Mouse (Mus musculus): ENCODE data around the gene Sart3.

Sart3 gene

DNA sequence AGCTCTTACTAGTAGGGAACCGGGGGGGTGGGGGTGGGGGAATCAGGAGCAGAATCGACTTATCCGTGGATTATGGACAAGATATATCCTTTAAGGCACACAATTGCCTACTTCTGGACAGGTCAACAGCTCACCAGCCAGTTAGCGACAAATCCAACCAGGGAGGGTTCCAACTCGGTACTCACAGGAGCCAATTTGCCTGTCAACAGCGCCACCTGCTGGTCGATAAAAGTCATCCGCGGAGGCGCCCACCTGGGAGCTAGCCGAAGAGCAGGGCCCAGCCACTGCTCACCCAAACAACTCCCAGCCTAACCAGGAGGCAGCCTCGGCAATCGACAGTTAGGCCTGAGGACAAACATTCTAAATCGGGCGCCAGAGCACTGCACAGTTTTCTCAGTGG is 47.9 kb downstream of the Sart3 start, which contains the start of gene 1700069L16Rik:
1700069L16Rik (minus strand) TSS at position 327 of the 400 bp plus-strand sequence.
- peak; percentile 88 for DNase-seq (ENCODE audit: low spot score)

DNA sequence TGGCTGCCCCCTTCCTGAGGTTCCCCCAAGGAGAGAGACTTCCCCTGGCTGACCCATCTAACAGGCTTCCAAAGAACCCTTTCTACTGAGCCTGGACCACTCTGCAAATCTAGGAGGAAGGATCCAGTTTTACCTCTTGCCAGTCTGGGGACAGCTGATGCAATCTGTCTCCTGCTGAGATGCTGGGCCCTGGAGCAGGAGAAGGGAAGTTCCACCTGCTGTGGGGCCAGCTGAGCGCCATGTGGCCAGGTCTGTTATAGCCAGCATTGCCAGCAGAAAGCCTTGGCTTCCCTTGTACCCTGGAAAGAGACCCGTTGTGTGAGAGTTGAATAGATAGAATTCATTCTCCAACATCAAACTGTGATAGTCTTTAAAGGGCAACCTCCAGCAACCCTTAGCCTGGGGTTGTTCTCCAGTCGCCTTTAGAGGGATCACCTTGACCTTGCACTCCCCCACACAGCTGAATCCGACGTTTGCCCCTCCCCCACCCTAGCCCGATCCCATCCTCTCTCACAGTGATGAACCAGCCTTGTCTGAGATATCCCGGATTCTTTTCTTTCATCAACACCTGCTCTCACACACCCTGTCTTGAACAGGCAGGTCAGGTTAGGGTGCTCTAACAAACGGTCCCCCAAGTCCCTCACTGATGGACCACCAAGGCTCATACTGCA is 48.6 kb downstream of the Sart3 start:
- no peak for DNase-seq (ENCODE audit: low spot score)

- DNase-seq (ENCODE audit: low spot score) = no peak
Observed at GRCm38 (mm10) chr5:113722224-113723013, 49.9 kb downstream of the Sart3 start.

- DNase-seq (ENCODE audit: low spot score) = no peak
Observed at GRCm38 (mm10) chr5:113719221-113719661, 53.1 kb downstream of the Sart3 start.

- peak; percentile 50 for DNase-seq (ENCODE audit: low spot score)
Observed at GRCm38 (mm10) chr5:113716581-113717388, 55.5 kb downstream of the Sart3 start.

GRCm38 (mm10) chr5:113712861-113713260 is 59.4 kb downstream of the Sart3 start:
- DNase-seq (ENCODE audit: low spot score) = no peak

GRCm38 (mm10) chr5:113703803-113704585 is 68.3 kb downstream of the Sart3 start:
- no peak for DNase-seq (ENCODE audit: low spot score)

DNA sequence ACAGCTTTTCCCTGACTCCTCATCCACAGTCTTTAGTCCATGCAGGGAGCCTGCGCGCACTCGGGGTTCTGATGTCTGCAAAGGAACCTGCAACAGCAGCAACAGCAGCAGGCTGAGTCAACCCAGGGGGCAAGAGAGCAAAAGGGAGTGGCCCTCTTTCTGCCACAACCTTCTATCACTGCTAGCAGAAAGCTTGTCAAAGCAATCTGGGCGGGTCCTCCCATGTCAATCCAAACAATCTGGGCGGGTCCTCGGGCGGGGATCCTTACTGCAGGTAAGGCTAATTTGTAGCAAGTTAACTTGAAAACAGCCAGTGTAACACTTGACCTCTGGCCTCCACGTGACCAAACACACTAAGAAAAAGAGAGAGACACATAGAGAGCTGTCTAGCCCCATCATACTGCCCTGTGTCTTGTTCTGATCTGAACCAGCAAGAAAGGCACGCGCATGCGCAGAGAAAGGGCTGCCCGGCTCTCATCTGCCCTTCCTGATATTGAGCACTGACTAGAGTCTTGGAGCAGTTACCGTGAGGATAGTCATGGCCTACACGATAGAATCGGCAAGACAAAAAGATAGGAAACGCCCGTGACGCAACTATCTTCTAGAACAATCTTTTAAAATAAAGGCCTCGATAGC is 71.8 kb downstream of the Sart3 start:
- no peak for DNase-seq (ENCODE audit: low spot score)

GRCm38 (mm10) chr5:113694415-113694814 is 77.9 kb downstream of the Sart3 start:
- DNase-seq (ENCODE audit: low spot score) = no peak

GRCm38 (mm10) chr5:113694000-113694399 is 78.3 kb downstream of the Sart3 start:
- DNase-seq (ENCODE audit: low spot score) = no peak

- no peak for DNase-seq (ENCODE audit: low spot score)
Observed at GRCm38 (mm10) chr5:113693196-113693755, 79.0 kb downstream of the Sart3 start.

Data from layer of hippocampus, adult 11-12 months (tissue).